Mouse (Mus musculus): Measurements from ENCODE around the gene Snrnp27.

Gene Snrnp27

GRCm38 (mm10) chr6:86683872-86684654, at the start of gene Snrnp27:
TSS of gene Snrnp27 (minus strand) at chr6:86684522.
- peak; percentile 87 for DNase-seq

GRCm38 (mm10) chr6:86733183-86733876, 49.0 kb upstream of the Snrnp27 start, which contains the start of gene Gmcl1:
TSS of gene Gmcl1 (minus strand) at chr6:86733383.
- peak; percentile 93 for DNase-seq

- peak; percentile 49 for DNase-seq
These were observed 48.2 kb upstream of the Snrnp27 start for GRCm38 (mm10) chr6:86732276-86733173.

GRCm38 (mm10) chr6:86728711-86729110, 44.4 kb upstream of the Snrnp27 start:
- no peak for DNase-seq

- DNase-seq = no peak
These were observed 37.7 kb upstream of the Snrnp27 start for GRCm38 (mm10) chr6:86721977-86722376.

GRCm38 (mm10) chr6:86708072-86708774, 23.9 kb upstream of the Snrnp27 start:
- no peak for DNase-seq

- DNase-seq = no peak
These were observed 18.3 kb upstream of the Snrnp27 start for GRCm38 (mm10) chr6:86702577-86702976.

- DNase-seq = no peak
These were observed 13.6 kb upstream of the Snrnp27 start for GRCm38 (mm10) chr6:86697903-86698302.

GRCm38 (mm10) chr6:86696213-86696612, 11.9 kb upstream of the Snrnp27 start:
- DNase-seq = no peak

GRCm38 (mm10) chr6:86694465-86694864, 10.1 kb upstream of the Snrnp27 start:
- DNase-seq = peak; percentile 32

- no peak for DNase-seq
These were observed 5.3 kb upstream of the Snrnp27 start for GRCm38 (mm10) chr6:86689671-86690070.

GRCm38 (mm10) chr6:86686971-86687370, 2.6 kb upstream of the Snrnp27 start:
- DNase-seq = no peak

- no peak for DNase-seq
These were observed 311 bp upstream of the Snrnp27 start for GRCm38 (mm10) chr6:86684655-86685011.

GRCm38 (mm10) chr6:86681289-86681688, 3.0 kb downstream of the Snrnp27 start:
- DNase-seq = no peak

- no peak for DNase-seq
These were observed 6.0 kb downstream of the Snrnp27 start for GRCm38 (mm10) chr6:86678341-86678740.

GRCm38 (mm10) chr6:86670873-86671272, 13.4 kb downstream of the Snrnp27 start:
- no peak for DNase-seq

- peak; percentile 100 for DNase-seq
These were observed 15.0 kb downstream of the Snrnp27 start for GRCm38 (mm10) chr6:86669240-86669727.

- DNase-seq = peak; percentile 37
These were observed 15.6 kb downstream of the Snrnp27 start, which contains the start of gene Mxd1 for GRCm38 (mm10) chr6:86668580-86669239. TSS of gene Mxd1 (minus strand) at chr6:86669161.

GRCm38 (mm10) chr6:86667061-86667460, 17.3 kb downstream of the Snrnp27 start:
- DNase-seq = no peak

GRCm38 (mm10) chr6:86665560-86666307, 18.6 kb downstream of the Snrnp27 start:
- DNase-seq = no peak

- no peak for DNase-seq
These were observed 19.2 kb downstream of the Snrnp27 start for GRCm38 (mm10) chr6:86665076-86665475.
